Mouse (Mus musculus): ENCODE data around the gene Cenpt. TPM values are rescaled to one million over a fixed set of nuclear protein-coding genes. Genes with fewer than 3 reads are reported as not detected.
"Not testable (repeated sequence)": the region's sequence is repeated elsewhere in the genome, so short reads cannot be mapped to it uniquely, and the experiment has no call there.

The Cenpt gene
- polyA plus RNA-seq, 1 experiment, result 15.7 TPM

- Histone ChIP-seq H3K4me1 (ENCODE audit: control insufficient read depth, insufficient read depth, low read length) (no peaks in the 10 kb centered on the region), H3K27ac (ENCODE audit: control insufficient read depth, insufficient read depth, low read depth, low read length) (no peak overlapping the region), H3K27me3 (ENCODE audit: control insufficient read depth, insufficient read depth, low read length) (no peaks in the 10 kb centered on the region), H3K36me3 (ENCODE audit: control insufficient read depth, insufficient read depth, low read length) (no peaks in the 10 kb centered on the region; the same call in 1 of the 2 replicates), H3K4me3 (ENCODE audit: control insufficient read depth, low read depth, low read length) (no peak overlapping the region)
- no peak for TF ChIP-seq CTCF (IDR thresholded peaks at IDR 0.05; ENCODE audit: control insufficient read depth, insufficient read depth, insufficient replicate concordance, low read depth, low read length)
- TF ChIP-seq POLR2A (IDR thresholded peaks at IDR 0.05; ENCODE audit: control insufficient read depth, low read depth, low read length), result no peak
Observed at GRCm38 (mm10) chr8:105836991-105837390, 16.1 kb downstream of the Cenpt start.

DNA sequence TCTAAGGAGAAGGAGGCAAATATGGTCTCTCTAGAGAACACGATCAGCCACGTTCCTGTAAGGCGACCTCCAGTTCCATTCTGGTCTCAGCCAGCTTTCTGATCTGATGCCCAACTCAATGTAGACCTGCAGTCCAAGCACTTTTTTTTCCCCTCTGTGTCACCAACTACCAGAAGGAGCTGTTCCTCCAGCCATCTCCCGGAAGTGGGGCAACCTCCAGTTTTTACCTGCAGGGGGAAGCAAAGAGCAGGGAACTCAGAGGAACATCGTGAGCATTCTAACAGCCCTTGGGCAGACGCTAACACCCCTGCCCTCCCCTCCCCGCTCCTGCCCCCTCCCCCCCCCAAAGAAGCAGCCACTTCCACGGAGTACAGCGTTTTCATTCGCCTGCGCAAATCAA is 17.8 kb downstream of the Cenpt start:
- TF ChIP-seq POLR2A (IDR thresholded peaks at IDR 0.05; ENCODE audit: control insufficient read depth, low read depth, low read length), result no peak
- peak; percentile 53; the same call in 1 of the 2 replicates for TF ChIP-seq CTCF (IDR thresholded peaks at IDR 0.05; ENCODE audit: control insufficient read depth, insufficient read depth, insufficient replicate concordance, low read depth, low read length)
- Histone ChIP-seq H3K4me3 (ENCODE audit: control insufficient read depth, low read depth, low read length) (no peak overlapping the region), H3K27ac (ENCODE audit: control insufficient read depth, insufficient read depth, low read depth, low read length) (no peak overlapping the region), H3K36me3 (ENCODE audit: control insufficient read depth, insufficient read depth, low read length) (no peaks in the 10 kb centered on the region), H3K4me1 (ENCODE audit: control insufficient read depth, insufficient read depth, low read length) (no peaks in the 10 kb centered on the region), H3K27me3 (ENCODE audit: control insufficient read depth, insufficient read depth, low read length) (no peaks in the 10 kb centered on the region)

DNA sequence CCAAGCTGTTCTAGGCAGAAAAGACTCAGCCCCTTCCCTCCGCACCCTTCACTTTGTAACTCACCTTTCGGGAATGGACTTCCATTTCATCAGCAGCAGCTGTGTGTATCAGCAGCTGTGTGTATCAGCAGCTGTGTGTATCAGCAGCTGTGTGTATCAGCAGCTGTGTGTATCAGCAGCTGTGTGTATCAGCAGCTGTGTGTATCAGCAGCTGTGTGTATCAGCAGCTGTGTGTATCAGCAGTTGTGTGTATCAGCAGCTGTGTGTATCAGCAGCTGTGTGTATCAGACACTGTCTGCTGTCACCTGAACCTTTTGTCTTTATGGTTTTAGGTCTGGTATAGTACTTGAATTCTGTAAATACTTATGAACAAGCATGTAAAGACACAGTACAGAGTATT is 19.3 kb downstream of the Cenpt start:
- not testable (repeated sequence) for H3K4me3 ChIP-seq (ENCODE audit: control insufficient read depth, low read depth, low read length); H3K27me3 ChIP-seq (ENCODE audit: control insufficient read depth, insufficient read depth, low read length); H3K36me3 ChIP-seq (ENCODE audit: control insufficient read depth, insufficient read depth, low read length); H3K4me1 ChIP-seq (ENCODE audit: control insufficient read depth, insufficient read depth, low read length); H3K27ac ChIP-seq (ENCODE audit: control insufficient read depth, insufficient read depth, low read depth, low read length)

DNA sequence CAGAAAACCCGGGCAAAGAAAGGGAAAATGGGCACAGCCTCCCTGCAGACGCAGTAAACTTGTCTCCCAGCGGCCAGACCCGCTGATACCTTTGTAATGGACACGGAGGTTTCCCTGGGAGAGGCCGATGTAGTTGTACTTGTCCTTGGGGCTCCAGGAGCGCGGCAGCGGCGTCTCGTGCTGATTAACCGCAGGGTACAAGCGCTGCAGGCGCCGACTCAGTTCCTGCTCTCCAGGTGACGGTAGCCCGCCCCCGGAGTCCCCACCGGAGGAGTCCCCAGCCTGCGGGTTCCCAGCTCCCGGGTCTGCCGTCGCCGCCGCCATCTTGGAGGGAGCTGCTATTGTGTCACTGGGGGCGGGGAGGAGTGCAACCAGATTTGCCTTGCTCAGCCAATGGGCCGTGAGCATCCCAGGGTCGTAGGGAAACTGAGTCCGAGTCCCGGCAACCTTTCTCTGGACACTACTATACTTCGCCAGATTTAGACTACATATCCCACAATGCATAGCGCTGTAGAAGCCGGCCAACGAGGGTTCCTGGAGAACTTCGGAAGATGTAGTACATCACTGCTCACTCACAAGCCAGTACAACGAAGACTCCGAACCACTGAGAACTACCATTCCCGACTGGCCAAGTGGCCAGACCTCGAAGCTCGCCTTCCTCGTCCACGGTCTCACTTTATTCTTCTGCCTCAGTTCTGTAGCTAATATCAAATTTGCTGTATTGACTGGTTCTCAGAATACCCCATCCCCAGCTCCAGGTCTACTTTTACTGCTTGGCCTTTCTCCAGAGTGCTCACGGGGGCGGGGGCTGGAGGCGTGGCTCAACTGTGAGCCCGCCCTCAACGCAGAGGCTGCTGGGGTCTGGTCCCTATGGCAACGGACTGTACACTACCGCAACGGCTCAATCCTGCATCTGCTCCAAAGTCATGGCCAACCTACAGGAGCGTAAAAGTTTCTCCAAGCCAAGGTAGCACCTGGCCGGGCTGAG is 25.9 kb downstream of the Cenpt start, which contains the start of the genes Ranbp10 and Tsnaxip1:
Gene Ranbp10, minus strand, starts transcription at position 490 of the 988 bp plus-strand sequence.
Gene Tsnaxip1, plus strand, starts transcription at position 871 of the 988 bp plus-strand sequence.
- TF ChIP-seq POLR2A (IDR thresholded peaks at IDR 0.05; ENCODE audit: control insufficient read depth, low read depth, low read length), result peak; percentile 89
- TF ChIP-seq CTCF (IDR thresholded peaks at IDR 0.05; ENCODE audit: control insufficient read depth, insufficient read depth, insufficient replicate concordance, low read depth, low read length), result no peak
- Histone ChIP-seq H3K4me3 (ENCODE audit: control insufficient read depth, low read depth, low read length) (peak within 1 kb of the TSS; percentile 91), H3K27ac (ENCODE audit: control insufficient read depth, insufficient read depth, low read depth, low read length) (peak within 1 kb of the TSS; percentile 99), H3K27me3 (ENCODE audit: control insufficient read depth, insufficient read depth, low read length) (no peaks in the 10 kb centered on the region), H3K4me1 (ENCODE audit: control insufficient read depth, insufficient read depth, low read length) (peaks cover 2% of the 10 kb centered on the region; the same call in 1 of the 2 replicates), H3K36me3 (ENCODE audit: control insufficient read depth, insufficient read depth, low read length) (no peaks in the 10 kb centered on the region; the same call in 1 of the 2 replicates)

DNA sequence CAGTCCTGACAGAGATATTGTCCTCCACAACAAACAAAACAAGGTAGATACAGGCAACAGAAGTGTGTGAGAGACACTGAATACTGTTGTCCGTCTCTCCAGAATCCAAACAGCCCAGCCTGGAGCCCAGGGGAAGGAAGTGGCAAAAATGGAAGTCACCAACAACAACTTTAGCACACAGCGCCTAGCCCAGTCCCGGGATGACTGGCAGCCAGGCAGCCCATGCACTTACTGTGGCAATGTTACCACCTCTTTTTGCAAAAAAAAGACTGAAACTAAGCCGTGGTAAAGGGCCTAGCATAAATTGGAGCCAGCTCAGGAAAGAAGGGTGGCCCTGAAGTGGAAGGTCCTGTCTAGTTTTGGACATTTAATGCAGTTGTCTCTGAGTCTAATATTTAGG is 26.7 kb downstream of the Cenpt start:
- TF ChIP-seq POLR2A (IDR thresholded peaks at IDR 0.05; ENCODE audit: control insufficient read depth, low read depth, low read length), result no peak
- TF ChIP-seq CTCF (IDR thresholded peaks at IDR 0.05; ENCODE audit: control insufficient read depth, insufficient read depth, insufficient replicate concordance, low read depth, low read length), result no peak
- Histone ChIP-seq H3K27ac (ENCODE audit: control insufficient read depth, insufficient read depth, low read depth, low read length) (peak overlapping the region; percentile 99), H3K36me3 (ENCODE audit: control insufficient read depth, insufficient read depth, low read length) (no peaks in the 10 kb centered on the region; the same call in 1 of the 2 replicates), H3K27me3 (ENCODE audit: control insufficient read depth, insufficient read depth, low read length) (no peaks in the 10 kb centered on the region), H3K4me1 (ENCODE audit: control insufficient read depth, insufficient read depth, low read length) (peaks cover 2% of the 10 kb centered on the region; the same call in 1 of the 2 replicates), H3K4me3 (ENCODE audit: control insufficient read depth, low read depth, low read length) (peak overlapping the region; percentile 91)

DNA sequence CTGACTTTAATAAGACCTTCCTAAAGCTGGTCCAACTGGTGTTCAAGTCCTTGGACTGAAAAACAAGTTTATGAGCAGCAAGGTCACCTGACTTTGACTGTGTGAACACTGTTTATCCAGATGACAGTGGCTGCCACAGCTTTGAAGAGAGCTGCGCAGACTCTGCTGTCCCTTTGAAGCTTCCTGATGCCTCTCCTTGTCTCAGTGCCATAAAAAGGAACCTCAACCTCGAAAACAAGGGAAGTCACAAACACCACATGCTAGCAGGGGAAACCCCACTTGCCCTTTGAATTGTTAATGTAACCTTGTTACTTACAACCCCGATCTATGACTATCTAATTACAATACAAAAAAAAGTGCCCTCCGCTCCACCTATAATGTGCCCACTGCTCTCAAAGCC is 27.6 kb downstream of the Cenpt start:
- H3K27ac ChIP-seq (ENCODE audit: control insufficient read depth, insufficient read depth, low read depth, low read length), result no peak overlapping the region; the same call in 1 of the 2 replicates
- H3K36me3 ChIP-seq (ENCODE audit: control insufficient read depth, insufficient read depth, low read length), result no peaks in the 10 kb centered on the region; the same call in 1 of the 2 replicates
- no peaks in the 10 kb centered on the region for H3K27me3 ChIP-seq (ENCODE audit: control insufficient read depth, insufficient read depth, low read length)
- peak overlapping the region; percentile 91 for H3K4me3 ChIP-seq (ENCODE audit: control insufficient read depth, low read depth, low read length)
- TF ChIP-seq POLR2A (IDR thresholded peaks at IDR 0.05; ENCODE audit: control insufficient read depth, low read depth, low read length), result no peak
- no peak for TF ChIP-seq CTCF (IDR thresholded peaks at IDR 0.05; ENCODE audit: control insufficient read depth, insufficient read depth, insufficient replicate concordance, low read depth, low read length)
- H3K4me1 ChIP-seq (ENCODE audit: control insufficient read depth, insufficient read depth, low read length), result peaks cover 2% of the 10 kb centered on the region; the same call in 1 of the 2 replicates

DNA sequence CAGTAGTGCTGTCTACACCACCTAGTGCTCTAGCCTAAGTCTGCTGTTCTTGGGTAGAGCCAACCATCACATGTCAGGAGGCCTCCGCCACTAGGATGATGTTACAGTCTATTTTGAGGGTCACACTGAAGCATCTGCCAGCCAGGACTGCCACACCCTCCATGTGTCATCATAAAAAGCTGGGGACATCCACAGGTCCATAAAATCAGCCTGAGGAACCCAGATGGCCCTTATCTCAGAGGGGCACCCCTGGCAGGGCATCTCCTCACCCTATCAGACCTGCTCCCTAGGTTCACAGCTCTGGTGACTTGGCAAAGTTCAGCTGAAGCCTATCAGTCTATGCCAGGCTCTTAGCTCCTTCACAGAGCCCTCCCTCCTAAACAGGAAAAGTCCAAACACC is 32.2 kb downstream of the Cenpt start:
- no peaks in the 10 kb centered on the region; the same call in 1 of the 2 replicates for H3K36me3 ChIP-seq (ENCODE audit: control insufficient read depth, insufficient read depth, low read length)

More for the DNA sequence above, 32.2 kb downstream of the Cenpt start:
- no peaks in the 10 kb centered on the region for H3K27me3 ChIP-seq (ENCODE audit: control insufficient read depth, insufficient read depth, low read length)
- no peaks in the 10 kb centered on the region for H3K4me1 ChIP-seq (ENCODE audit: control insufficient read depth, insufficient read depth, low read length)
- H3K27ac ChIP-seq (ENCODE audit: control insufficient read depth, insufficient read depth, low read depth, low read length), result no peak overlapping the region
- TF ChIP-seq POLR2A (IDR thresholded peaks at IDR 0.05; ENCODE audit: control insufficient read depth, low read depth, low read length) (no peak), CTCF (IDR thresholded peaks at IDR 0.05; ENCODE audit: control insufficient read depth, insufficient read depth, insufficient replicate concordance, low read depth, low read length) (no peak)
- H3K4me3 ChIP-seq (ENCODE audit: control insufficient read depth, low read depth, low read length), result no peak overlapping the region

Data from testis, adult 2 months (tissue).